Mouse (Mus musculus): Measurements from ENCODE around the gene P2rx4. TPM values are rescaled to one million over a fixed set of nuclear protein-coding genes. Genes with fewer than 3 reads are reported as not detected.

The P2rx4 gene
- total RNA-seq, 2 experiments from 2014 or later = 12.9 to 13.1 TPM

GRCm38 (mm10) chr5:122763271-122764031, 56.1 kb downstream of the P2rx4 start:
- no peak for DNase-seq

- no peak for DNase-seq
Measured at GRCm38 (mm10) chr5:122764032-122764464, 56.7 kb downstream of the P2rx4 start.

GRCm38 (mm10) chr5:122767283-122767682, 59.9 kb downstream of the P2rx4 start:
- no peak for DNase-seq

GRCm38 (mm10) chr5:122769101-122769568, 61.8 kb downstream of the P2rx4 start:
- no peak for DNase-seq

GRCm38 (mm10) chr5:122770304-122770703, 63.0 kb downstream of the P2rx4 start:
- DNase-seq = no peak

- DNase-seq = no peak
Measured at GRCm38 (mm10) chr5:122770806-122771261, 63.5 kb downstream of the P2rx4 start.

- DNase-seq = no peak
Measured at GRCm38 (mm10) chr5:122771428-122771827, 64.1 kb downstream of the P2rx4 start.

- no peak for DNase-seq
Measured at GRCm38 (mm10) chr5:122773756-122774155, 66.4 kb downstream of the P2rx4 start.

GRCm38 (mm10) chr5:122774743-122775611, 67.6 kb downstream of the P2rx4 start:
- no peak for DNase-seq

GRCm38 (mm10) chr5:122775646-122776286, 68.4 kb downstream of the P2rx4 start:
- DNase-seq = no peak

GRCm38 (mm10) chr5:122777322-122777721, 70.0 kb downstream of the P2rx4 start:
- no peak for DNase-seq

GRCm38 (mm10) chr5:122778231-122779226, 71.2 kb downstream of the P2rx4 start:
- DNase-seq = no peak

Small RNA genes within 50 kb of the gene (microRNA-seq; reads per million reads assigned to microRNA genes)
- gene Mir8115 = 1.2 to 1.9 reads per million in 2 experiments

Other genes with a start within 250 kb of the P2rx4 start
- 100 to 1,000 TPM; 639 to 686 TPM for gene Atp2a2, start 205.3 kb upstream of the P2rx4 start, total RNA-seq (2021)
- 10 to 100 TPM; 37.1 to 40.5 TPM for gene Ift81, start 93.0 kb upstream of the P2rx4 start, total RNA-seq (2021)
- gene P2rx7, start 63.6 kb upstream of the P2rx4 start, total RNA-seq (2021) = 1 to 10 TPM; 7.4 to 7.7 TPM
- 100 to 1,000 TPM; 108 to 109 TPM for gene Camkk2, start 71.9 kb downstream of the P2rx4 start, total RNA-seq (2021)
- gene Anapc5, start 113.8 kb downstream of the P2rx4 start, total RNA-seq (2021) = 100 to 1,000 TPM; 193 to 202 TPM
- gene Rnf34, start 142.5 kb downstream of the P2rx4 start, total RNA-seq (2021) = 10 to 100 TPM; 57.7 to 58.8 TPM